Mouse (Mus musculus): ENCODE data around the gene Lgi4. TPM values are rescaled to one million over a fixed set of nuclear protein-coding genes. Genes with fewer than 3 reads are reported as not detected.
A peak's percentile ranks its signal among the peaks of the same experiment; 100 is the strongest.

Lgi4 gene
- polyA plus RNA-seq, 1 experiment from 2014 or later = 1.0 TPM

- no peak overlapping the region for H3K27ac ChIP-seq (ENCODE audit: low read depth, low read length)
- H3K36me3 ChIP-seq (ENCODE audit: control insufficient read depth, insufficient read depth, low read length) = no peaks in the 10 kb centered on the region
- WGBS = 76% methylated on average over 11 of the region's 11 CpGs
- ATAC-seq (ENCODE audit: low FRiP score) = no peak
- H3K4me1 ChIP-seq (replicated peaks; ENCODE audit: control insufficient read depth, insufficient read depth, low read length) = no peaks in the 10 kb centered on the region
- no peaks in the 10 kb centered on the region for H3K9me3 ChIP-seq (ENCODE audit: control insufficient read depth, low read length)
- H3K27me3 ChIP-seq (ENCODE audit: control insufficient read depth, insufficient read depth, low read length) = no peaks in the 10 kb centered on the region
- DNase-seq (ENCODE audit: low spot score) = no peak
- H3K4me3 ChIP-seq (ENCODE audit: low read depth, low read length) = no peak overlapping the region
- H3K4me2 ChIP-seq (replicated peaks; ENCODE audit: low read depth, low read length) = no peak overlapping the region
- H3K9ac ChIP-seq (ENCODE audit: low read depth, low read length) = no peak overlapping the region
Observed at GRCm38 (mm10) chr7:31035291-31035690, 23.9 kb upstream of the Lgi4 start.

- H3K4me3 ChIP-seq (ENCODE audit: low read depth, low read length) = no peak overlapping the region
- DNase-seq (ENCODE audit: low spot score) = no peak
- 84% methylated on average over 7 of the region's 7 CpGs for WGBS
- no peaks in the 10 kb centered on the region for H3K9me3 ChIP-seq (ENCODE audit: control insufficient read depth, low read length)
- no peak for ATAC-seq (ENCODE audit: low FRiP score)
- H3K27ac ChIP-seq (ENCODE audit: low read depth, low read length) = no peak overlapping the region
- H3K4me2 ChIP-seq (replicated peaks; ENCODE audit: low read depth, low read length) = no peak overlapping the region
- H3K27me3 ChIP-seq (ENCODE audit: control insufficient read depth, insufficient read depth, low read length) = peaks cover 9% of the 10 kb centered on the region
- H3K36me3 ChIP-seq (ENCODE audit: control insufficient read depth, insufficient read depth, low read length) = no peaks in the 10 kb centered on the region
- H3K9ac ChIP-seq (ENCODE audit: low read depth, low read length) = no peak overlapping the region
- no peaks in the 10 kb centered on the region for H3K4me1 ChIP-seq (replicated peaks; ENCODE audit: control insufficient read depth, insufficient read depth, low read length)
Observed at GRCm38 (mm10) chr7:31036917-31037316, 22.2 kb upstream of the Lgi4 start.

DNA sequence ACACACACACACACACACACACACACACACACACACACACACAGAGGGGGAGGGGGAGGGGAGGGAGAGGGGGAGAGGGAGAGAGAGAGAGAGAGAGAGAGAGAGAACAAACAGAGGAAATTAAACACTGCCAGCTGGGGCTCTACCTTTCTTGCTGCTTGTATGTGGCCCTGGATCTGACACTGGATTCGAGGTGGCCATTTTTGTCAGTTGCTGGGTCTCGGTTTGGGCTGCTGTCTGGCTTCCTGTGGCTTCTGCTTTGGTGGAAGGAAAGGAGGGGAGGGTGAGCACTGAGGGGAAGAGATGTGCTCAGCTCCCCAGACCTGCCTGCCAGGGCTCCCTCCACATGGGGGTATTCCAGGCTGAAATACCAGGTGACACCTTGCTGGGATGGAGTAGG is 21.5 kb upstream of the Lgi4 start:
- DNase-seq (ENCODE audit: low spot score) = no peak
- Histone ChIP-seq H3K27me3 (ENCODE audit: control insufficient read depth, insufficient read depth, low read length) (peaks cover 12% of the 10 kb centered on the region), H3K4me3 (ENCODE audit: low read depth, low read length) (no peak overlapping the region), H3K4me2 (replicated peaks; ENCODE audit: low read depth, low read length) (no peak overlapping the region), H3K9ac (ENCODE audit: low read depth, low read length) (no peak overlapping the region), H3K9me3 (ENCODE audit: control insufficient read depth, low read length) (no peaks in the 10 kb centered on the region), H3K4me1 (replicated peaks; ENCODE audit: control insufficient read depth, insufficient read depth, low read length) (no peaks in the 10 kb centered on the region), H3K36me3 (ENCODE audit: control insufficient read depth, insufficient read depth, low read length) (no peaks in the 10 kb centered on the region), H3K27ac (ENCODE audit: low read depth, low read length) (no peak overlapping the region)
- WGBS = 72% methylated on average over 2 of the region's 2 CpGs
- ATAC-seq (ENCODE audit: low FRiP score) = no peak

GRCm38 (mm10) chr7:31039011-31039410 is 20.1 kb upstream of the Lgi4 start:
- H3K9ac ChIP-seq (ENCODE audit: low read depth, low read length) = no peak overlapping the region
- no peak overlapping the region for H3K27ac ChIP-seq (ENCODE audit: low read depth, low read length)
- H3K27me3 ChIP-seq (ENCODE audit: control insufficient read depth, insufficient read depth, low read length) = peaks cover 23% of the 10 kb centered on the region
- H3K4me3 ChIP-seq (ENCODE audit: low read depth, low read length) = no peak overlapping the region
- DNase-seq (ENCODE audit: low spot score) (no peak), ATAC-seq (ENCODE audit: low FRiP score) (no peak)
- H3K9me3 ChIP-seq (ENCODE audit: control insufficient read depth, low read length) = no peaks in the 10 kb centered on the region
- H3K4me2 ChIP-seq (replicated peaks; ENCODE audit: low read depth, low read length) = no peak overlapping the region
- no peaks in the 10 kb centered on the region for H3K36me3 ChIP-seq (ENCODE audit: control insufficient read depth, insufficient read depth, low read length)
- no peaks in the 10 kb centered on the region for H3K4me1 ChIP-seq (replicated peaks; ENCODE audit: control insufficient read depth, insufficient read depth, low read length)
- WGBS = 88% methylated on average over 4 of the region's 4 CpGs

GRCm38 (mm10) chr7:31040281-31041022 is 18.7 kb upstream of the Lgi4 start:
- WGBS = 79% methylated on average over 11 of the region's 12 CpGs
- no peak for DNase-seq (ENCODE audit: low spot score)
- H3K4me2 ChIP-seq (replicated peaks; ENCODE audit: low read depth, low read length) = no peak overlapping the region

GRCm38 (mm10) chr7:31041023-31041407 is 18.1 kb upstream of the Lgi4 start:
- Histone ChIP-seq H3K36me3 (ENCODE audit: control insufficient read depth, insufficient read depth, low read length) (no peaks in the 10 kb centered on the region), H3K4me2 (replicated peaks; ENCODE audit: low read depth, low read length) (no peak overlapping the region), H3K4me3 (ENCODE audit: low read depth, low read length) (no peak overlapping the region), H3K9me3 (ENCODE audit: control insufficient read depth, low read length) (no peaks in the 10 kb centered on the region), H3K4me1 (replicated peaks; ENCODE audit: control insufficient read depth, insufficient read depth, low read length) (no peaks in the 10 kb centered on the region), H3K9ac (ENCODE audit: low read depth, low read length) (no peak overlapping the region), H3K27me3 (ENCODE audit: control insufficient read depth, insufficient read depth, low read length) (peaks cover 25% of the 10 kb centered on the region), H3K27ac (ENCODE audit: low read depth, low read length) (no peak overlapping the region)
- no peak for ATAC-seq (ENCODE audit: low FRiP score)
- no peak for DNase-seq (ENCODE audit: low spot score)
- WGBS = 38% methylated on average over 8 of the region's 8 CpGs

More at GRCm38 (mm10) chr7:31040281-31041022, 18.7 kb upstream of the Lgi4 start:
- Histone ChIP-seq H3K9ac (ENCODE audit: low read depth, low read length) (no peak overlapping the region), H3K27ac (ENCODE audit: low read depth, low read length) (no peak overlapping the region), H3K27me3 (ENCODE audit: control insufficient read depth, insufficient read depth, low read length) (peaks cover 25% of the 10 kb centered on the region), H3K4me3 (ENCODE audit: low read depth, low read length) (no peak overlapping the region), H3K4me1 (replicated peaks; ENCODE audit: control insufficient read depth, insufficient read depth, low read length) (no peaks in the 10 kb centered on the region), H3K36me3 (ENCODE audit: control insufficient read depth, insufficient read depth, low read length) (no peaks in the 10 kb centered on the region), H3K9me3 (ENCODE audit: control insufficient read depth, low read length) (no peaks in the 10 kb centered on the region)
- no peak for ATAC-seq (ENCODE audit: low FRiP score)

GRCm38 (mm10) chr7:31041662-31042315 is 17.4 kb upstream of the Lgi4 start:
- peaks cover 25% of the 10 kb centered on the region for H3K27me3 ChIP-seq (ENCODE audit: control insufficient read depth, insufficient read depth, low read length)
- no peak overlapping the region for H3K27ac ChIP-seq (ENCODE audit: low read depth, low read length)
- DNase-seq (ENCODE audit: low spot score) (no peak), ATAC-seq (ENCODE audit: low FRiP score) (no peak)
- no peaks in the 10 kb centered on the region for H3K9me3 ChIP-seq (ENCODE audit: control insufficient read depth, low read length)
- H3K9ac ChIP-seq (ENCODE audit: low read depth, low read length) = no peak overlapping the region
- WGBS = 6% methylated on average over 28 of the region's 28 CpGs
- H3K4me2 ChIP-seq (replicated peaks; ENCODE audit: low read depth, low read length) = peak overlapping the region; percentile 25; the same call in 1 of the 2 replicates
- H3K4me3 ChIP-seq (ENCODE audit: low read depth, low read length) = no peak overlapping the region
- no peaks in the 10 kb centered on the region for H3K36me3 ChIP-seq (ENCODE audit: control insufficient read depth, insufficient read depth, low read length)
- H3K4me1 ChIP-seq (replicated peaks; ENCODE audit: control insufficient read depth, insufficient read depth, low read length) = no peaks in the 10 kb centered on the region

DNA sequence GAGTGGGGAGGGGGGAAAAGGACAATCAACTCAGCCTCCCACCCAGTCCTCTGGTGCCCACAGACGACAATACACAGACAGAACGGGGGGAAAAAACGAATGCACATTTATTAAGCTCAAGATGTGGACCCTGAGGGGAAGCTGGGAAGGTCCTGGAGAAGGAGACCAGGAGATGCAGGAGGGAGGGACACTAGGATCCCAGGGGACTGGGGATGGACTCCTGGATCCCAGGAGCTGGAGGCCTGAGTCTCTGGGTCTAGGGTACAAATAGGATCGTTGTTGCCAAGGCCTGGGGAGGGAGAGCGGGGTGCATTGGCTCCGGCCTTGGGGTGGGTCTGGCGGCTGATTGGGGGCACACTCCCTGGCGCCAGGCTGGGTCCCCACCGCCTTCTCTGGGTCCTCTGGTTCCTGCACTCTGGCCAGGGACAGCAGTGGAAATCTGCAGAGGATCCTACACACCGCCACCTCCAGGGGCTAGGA is 16.7 kb upstream of the Lgi4 start, which contains the start of gene Fxyd5:
Gene Fxyd5, minus strand, starts transcription at position 51 of the 480 bp plus-strand sequence.
- Histone ChIP-seq H3K9ac (ENCODE audit: low read depth, low read length) (no peak within 1 kb of the TSS), H3K4me3 (ENCODE audit: low read depth, low read length) (no peak within 1 kb of the TSS), H3K9me3 (ENCODE audit: control insufficient read depth, low read length) (no peaks in the 10 kb centered on the region), H3K27me3 (ENCODE audit: control insufficient read depth, insufficient read depth, low read length) (peaks cover 25% of the 10 kb centered on the region), H3K4me1 (replicated peaks; ENCODE audit: control insufficient read depth, insufficient read depth, low read length) (no peaks in the 10 kb centered on the region), H3K4me2 (replicated peaks; ENCODE audit: low read depth, low read length) (peak within 1 kb of the TSS; percentile 25; the same call in 1 of the 2 replicates), H3K36me3 (ENCODE audit: control insufficient read depth, insufficient read depth, low read length) (no peaks in the 10 kb centered on the region), H3K27ac (ENCODE audit: low read depth, low read length) (no peak within 1 kb of the TSS)
- 41% methylated on average over 10 of the region's 10 CpGs for WGBS
- DNase-seq (ENCODE audit: low spot score) (no peak), ATAC-seq (ENCODE audit: low FRiP score) (no peak)

All from hindbrain, embryonic 11.5 days (tissue).